Mouse (Mus musculus): ENCODE results near the gene Foxc1.

Gene Foxc1

GRCm38 (mm10) chr13:31805831-31806427 is 504 bp upstream of the Foxc1 start:
- DNase-seq (ENCODE audit: extremely low read depth, low read depth) = no peak

- no peak for DNase-seq (ENCODE audit: extremely low read depth, low read depth)
These were observed 680 bp downstream of the Foxc1 start for GRCm38 (mm10) chr13:31806890-31807735.

- no peak for DNase-seq (ENCODE audit: extremely low read depth, low read depth)
These were observed 1.3 kb downstream of the Foxc1 start for GRCm38 (mm10) chr13:31807736-31808115.

GRCm38 (mm10) chr13:31808116-31808803 is 1.8 kb downstream of the Foxc1 start:
- no peak for DNase-seq (ENCODE audit: extremely low read depth, low read depth)

GRCm38 (mm10) chr13:31808804-31809420 is 2.5 kb downstream of the Foxc1 start:
- DNase-seq (ENCODE audit: extremely low read depth, low read depth) = no peak

- DNase-seq (ENCODE audit: extremely low read depth, low read depth) = no peak
These were observed 3.3 kb downstream of the Foxc1 start for GRCm38 (mm10) chr13:31809701-31810100.

GRCm38 (mm10) chr13:31810375-31810692 is 3.9 kb downstream of the Foxc1 start:
- DNase-seq (ENCODE audit: extremely low read depth, low read depth) = no peak

GRCm38 (mm10) chr13:31810693-31811541 is 4.5 kb downstream of the Foxc1 start:
- DNase-seq (ENCODE audit: extremely low read depth, low read depth) = no peak

- no peak for DNase-seq (ENCODE audit: extremely low read depth, low read depth)
These were observed 5.1 kb downstream of the Foxc1 start for GRCm38 (mm10) chr13:31811542-31812021.

GRCm38 (mm10) chr13:31812701-31813100 is 6.3 kb downstream of the Foxc1 start:
- DNase-seq (ENCODE audit: extremely low read depth, low read depth) = no peak

GRCm38 (mm10) chr13:31815383-31816003 is 9.1 kb downstream of the Foxc1 start:
- DNase-seq (ENCODE audit: extremely low read depth, low read depth) = no peak

- no peak for DNase-seq (ENCODE audit: extremely low read depth, low read depth)
These were observed 11.9 kb downstream of the Foxc1 start for GRCm38 (mm10) chr13:31818337-31818736.

GRCm38 (mm10) chr13:31819664-31820405 is 13.4 kb downstream of the Foxc1 start:
- DNase-seq (ENCODE audit: extremely low read depth, low read depth) = no peak

GRCm38 (mm10) chr13:31820587-31821017 is 14.2 kb downstream of the Foxc1 start:
- DNase-seq (ENCODE audit: extremely low read depth, low read depth) = no peak

GRCm38 (mm10) chr13:31821050-31821449 is 14.6 kb downstream of the Foxc1 start:
- DNase-seq (ENCODE audit: extremely low read depth, low read depth) = no peak

GRCm38 (mm10) chr13:31823316-31823715 is 16.9 kb downstream of the Foxc1 start:
- DNase-seq (ENCODE audit: extremely low read depth, low read depth) = no peak

- DNase-seq (ENCODE audit: extremely low read depth, low read depth) = peak; percentile 49
These were observed 18.7 kb downstream of the Foxc1 start for GRCm38 (mm10) chr13:31825180-31825579.

GRCm38 (mm10) chr13:31827160-31827559 is 20.7 kb downstream of the Foxc1 start:
- no peak for DNase-seq (ENCODE audit: extremely low read depth, low read depth)

GRCm38 (mm10) chr13:31827820-31828332 is 21.4 kb downstream of the Foxc1 start:
- no peak for DNase-seq (ENCODE audit: extremely low read depth, low read depth)

Data from MEL-GATA-1-ER (cell line).